Mouse (Mus musculus) frontal cortex, adult (tissue): ENCODE measurements at regions not wholly inside any gene's neighbourhood (a gene's known extent, or its start where the extent isn't known, plus 50 kb on each side); places are given as distances from the start of the nearest gene placed in this dataset.

ENCODE experiments used
- ATAC-seq: cut with Nextera tagmentation; 2 replicates; pipeline ENCODE4 v1.9.2; 2017; ENCODE audit warnings: mild to moderate bottlenecking, moderate library complexity, mixed read lengths; ENCODE audit not compliant: low TSS enrichment

GRCm38 (mm10) chr1:148588573-148588972, 1372.5 kb downstream of the Pla2g4a start:
- ATAC-seq, result no peak

- ATAC-seq, result no peak
Measured at GRCm38 (mm10) chr1:148579873-148580445, 1381.1 kb downstream of the Pla2g4a start.

GRCm38 (mm10) chr1:148569063-148569462, 1392.0 kb downstream of the Pla2g4a start:
- peak; percentile 70; the same call in 1 of the 2 replicates for ATAC-seq
